Mouse (Mus musculus): ENCODE results near the gene Best1. TPM values are rescaled to one million over a fixed set of nuclear protein-coding genes. Genes with fewer than 3 reads are reported as not detected.

Gene Best1
- polyA plus RNA-seq, 2 experiments, result 0.08 to 0.09 TPM

DNA sequence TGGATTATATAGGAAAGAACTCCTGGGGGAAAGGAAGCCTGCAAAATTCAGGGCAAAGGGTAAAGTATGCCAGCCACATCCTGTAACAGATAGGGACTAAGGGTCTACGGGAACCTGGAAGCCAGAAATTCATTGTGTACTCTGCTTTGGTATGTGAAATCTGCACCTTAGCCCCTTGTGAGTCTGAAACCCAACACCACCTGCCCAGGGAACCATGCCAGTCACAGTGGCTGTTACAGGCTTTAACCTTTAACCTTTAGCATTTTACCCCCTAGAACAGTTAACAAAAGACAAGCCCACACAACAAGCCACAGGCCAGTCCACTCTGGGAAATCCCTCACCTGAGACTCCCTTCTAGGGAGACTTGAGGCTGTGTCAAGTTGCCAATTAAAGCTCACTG lies 59.6 kb downstream of the Best1 start:
- Histone ChIP-seq H3K9me3 (ENCODE audit: control insufficient read depth, low read length) (no peaks in the 10 kb centered on the region), H3K4me3 (ENCODE audit: insufficient read depth in 1 of 2, low read depth in 2 of 2, low read length in 2 of 2) (no peak overlapping the region), H3K4me2 (ENCODE audit: low read depth) (no peak overlapping the region), H3K9ac (replicated peaks) (no peak overlapping the region), H3K27me3 (ENCODE audit: control insufficient read depth, insufficient read depth, low read length) (no peaks in the 10 kb centered on the region), H3K36me3 (replicated peaks; ENCODE audit: control insufficient read depth, insufficient read depth, low read depth) (no peaks in the 10 kb centered on the region), H3K27ac (no peak overlapping the region), H3K4me1 (replicated peaks; ENCODE audit: control insufficient read depth in 2 of 2, insufficient read depth in 2 of 2, low read length in 1 of 2) (peaks cover 13 to 37% of the 10 kb centered on the region in 2 experiments)
- TF ChIP-seq CTCF (IDR thresholded peaks at IDR 0.05; ENCODE audit: low read depth) (no peak), EP300 (IDR thresholded peaks at IDR 0.05; ENCODE audit: low read depth) (no peak)
- DNase-seq (ENCODE audit: low read depth in 3 of 3, low spot score in 3 of 3) (no peak), ATAC-seq (ENCODE audit: insufficient read depth) (no peak)
- WGBS (ENCODE audit: insufficient replicate concordance), result 64% methylated on average over 1 of the region's 1 CpGs

DNA sequence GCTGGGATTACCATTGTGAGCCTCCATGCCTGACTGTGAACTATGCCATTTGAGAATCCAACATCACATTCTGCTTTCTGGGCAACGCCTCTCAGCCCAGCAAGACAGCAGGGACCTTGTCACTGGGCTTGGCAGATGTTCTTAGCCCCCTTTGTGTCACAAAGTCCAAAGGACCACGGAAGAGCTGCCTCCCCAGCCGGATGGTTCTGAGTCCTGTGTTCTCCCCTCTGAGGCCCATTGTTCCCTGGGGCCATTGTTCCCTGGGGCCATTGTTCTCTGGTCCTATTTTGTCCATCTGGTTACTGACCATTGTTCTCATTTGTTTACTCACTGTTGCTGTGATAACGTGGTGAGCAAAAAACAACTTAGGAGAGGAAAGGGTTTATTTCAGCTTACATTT lies 60.5 kb downstream of the Best1 start:
- Histone ChIP-seq H3K27ac (no peak overlapping the region), H3K27me3 (ENCODE audit: control insufficient read depth, insufficient read depth, low read length) (no peaks in the 10 kb centered on the region), H3K4me3 (ENCODE audit: insufficient read depth in 1 of 2, low read depth in 2 of 2, low read length in 2 of 2) (no peak overlapping the region), H3K4me2 (ENCODE audit: low read depth) (no peak overlapping the region), H3K36me3 (replicated peaks; ENCODE audit: control insufficient read depth, insufficient read depth, low read depth) (no peaks in the 10 kb centered on the region), H3K9ac (replicated peaks) (no peak overlapping the region), H3K4me1 (replicated peaks; ENCODE audit: control insufficient read depth in 2 of 2, insufficient read depth in 2 of 2, low read length in 1 of 2) (peaks cover 13 to 43% of the 10 kb centered on the region in 2 experiments), H3K9me3 (ENCODE audit: control insufficient read depth, low read length) (no peaks in the 10 kb centered on the region)
- DNase-seq (ENCODE audit: low read depth in 3 of 3, low spot score in 3 of 3) (no peak), ATAC-seq (ENCODE audit: insufficient read depth) (no peak)
- WGBS (ENCODE audit: insufficient replicate concordance), result 49% methylated on average over 4 of the region's 4 CpGs
- TF ChIP-seq CTCF (IDR thresholded peaks at IDR 0.05; ENCODE audit: low read depth), result no peak
- no peak for TF ChIP-seq EP300 (IDR thresholded peaks at IDR 0.05; ENCODE audit: low read depth)

GRCm38 (mm10) chr19:9939841-9940240 lies 61.6 kb downstream of the Best1 start:
- ATAC-seq (ENCODE audit: insufficient read depth), result no peak
- no peaks in the 10 kb centered on the region for H3K36me3 ChIP-seq (replicated peaks; ENCODE audit: control insufficient read depth, insufficient read depth, low read depth)
- H3K9ac ChIP-seq (replicated peaks), result no peak overlapping the region
- TF ChIP-seq CTCF (IDR thresholded peaks at IDR 0.05; ENCODE audit: low read depth), result no peak
- no peak for TF ChIP-seq EP300 (IDR thresholded peaks at IDR 0.05; ENCODE audit: low read depth)
- H3K4me3 ChIP-seq (ENCODE audit: insufficient read depth in 1 of 2, low read depth in 2 of 2, low read length in 2 of 2), result no peak overlapping the region
- H3K4me2 ChIP-seq (ENCODE audit: low read depth), result no peak overlapping the region
- no peak overlapping the region for H3K27ac ChIP-seq
- WGBS (ENCODE audit: insufficient replicate concordance), result 75% methylated on average over 7 of the region's 7 CpGs
- H3K27me3 ChIP-seq (ENCODE audit: control insufficient read depth, insufficient read depth, low read length), result no peaks in the 10 kb centered on the region
- DNase-seq (ENCODE audit: low read depth in 3 of 3, low spot score in 3 of 3), result no peak
- peaks cover 13 to 47% of the 10 kb centered on the region in 2 experiments for H3K4me1 ChIP-seq (replicated peaks; ENCODE audit: control insufficient read depth in 2 of 2, insufficient read depth in 2 of 2, low read length in 1 of 2)
- no peaks in the 10 kb centered on the region for H3K9me3 ChIP-seq (ENCODE audit: control insufficient read depth, low read length)

DNA sequence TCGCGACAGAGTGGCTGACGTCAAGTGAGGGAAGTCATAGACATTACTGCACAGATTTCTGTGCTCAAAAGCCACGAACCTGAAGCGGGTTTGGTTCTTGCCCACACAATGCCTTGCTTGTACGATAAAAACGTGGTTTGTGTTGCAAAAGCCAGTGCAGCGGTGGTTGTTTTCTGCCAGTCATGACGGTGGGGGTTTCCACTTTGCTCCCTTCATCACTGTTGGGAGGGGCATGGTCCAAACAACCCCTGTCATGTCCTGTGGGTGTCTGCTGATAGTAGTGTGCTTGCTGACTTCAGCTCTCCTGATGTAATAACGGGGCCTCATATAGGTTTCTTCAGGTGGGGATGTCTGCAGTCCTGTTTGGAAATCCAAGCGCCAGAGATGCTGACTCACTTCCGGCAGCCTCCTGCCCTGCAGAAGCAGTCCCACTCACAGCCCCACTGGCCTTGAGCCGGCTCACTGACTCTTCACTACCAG lies 62.6 kb downstream of the Best1 start:
- Histone ChIP-seq H3K9ac (replicated peaks) (peak overlapping the region; percentile 50), H3K36me3 (replicated peaks; ENCODE audit: control insufficient read depth, insufficient read depth, low read depth) (no peaks in the 10 kb centered on the region), H3K4me3 (ENCODE audit: insufficient read depth in 1 of 2, low read depth in 2 of 2, low read length in 2 of 2) (peak overlapping the region; percentile 47 to 48), H3K4me2 (ENCODE audit: low read depth) (peak overlapping the region; percentile 77), H3K27me3 (ENCODE audit: control insufficient read depth, insufficient read depth, low read length) (no peaks in the 10 kb centered on the region), H3K9me3 (ENCODE audit: control insufficient read depth, low read length) (no peaks in the 10 kb centered on the region), H3K27ac (peak overlapping the region; percentile 73), H3K4me1 (replicated peaks; ENCODE audit: control insufficient read depth in 2 of 2, insufficient read depth in 2 of 2, low read length in 1 of 2) (peaks cover 13 to 48% of the 10 kb centered on the region in 2 experiments)
- ATAC-seq (ENCODE audit: insufficient read depth) (peak; percentile 78), DNase-seq (ENCODE audit: low read depth in 3 of 3, low spot score in 3 of 3) (peak; percentile 44 to 79 (median 54))
- peak; percentile 32; the same call in 1 of the 2 replicates for TF ChIP-seq EP300 (IDR thresholded peaks at IDR 0.05; ENCODE audit: low read depth)
- TF ChIP-seq CTCF (IDR thresholded peaks at IDR 0.05; ENCODE audit: low read depth), result no peak
- 8% methylated on average over 13 of the region's 13 CpGs for WGBS (ENCODE audit: insufficient replicate concordance)

DNA sequence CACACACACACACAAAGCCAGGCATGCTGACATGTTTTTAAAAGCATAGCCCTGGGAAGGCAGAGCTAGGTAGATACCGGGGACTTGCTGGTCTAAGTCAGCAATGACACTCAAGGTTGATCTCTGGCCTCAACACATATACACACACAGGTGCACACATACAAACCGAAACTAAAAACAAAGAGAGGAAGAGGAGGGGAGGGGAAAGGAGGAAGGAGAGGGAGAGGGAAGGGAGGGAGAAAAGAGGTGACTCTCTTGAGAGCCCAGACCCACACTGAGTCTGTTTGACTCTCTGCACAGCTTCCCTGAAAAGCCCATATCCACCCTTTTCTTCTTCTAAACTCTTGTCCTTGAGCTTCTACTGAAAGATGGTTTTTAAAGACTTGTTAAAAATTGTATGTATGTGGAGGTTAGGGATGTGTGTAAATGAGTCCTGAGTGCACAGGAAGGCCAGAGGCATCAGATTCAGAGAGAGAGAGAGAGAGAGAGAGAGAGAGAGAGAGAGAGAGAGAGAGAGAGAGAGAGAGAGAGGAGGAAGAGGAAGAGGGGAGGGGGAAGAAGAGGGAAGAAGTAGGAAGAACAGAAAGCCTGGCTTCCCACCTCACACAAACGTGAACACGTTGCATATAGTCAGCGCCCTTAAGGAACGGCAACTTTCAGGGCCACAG lies 63.1 kb downstream of the Best1 start:
- H3K27ac ChIP-seq, result peak overlapping the region; percentile 73
- peak overlapping the region; percentile 50 for H3K9ac ChIP-seq (replicated peaks)
- H3K4me2 ChIP-seq (ENCODE audit: low read depth), result peak overlapping the region; percentile 77
- H3K36me3 ChIP-seq (replicated peaks; ENCODE audit: control insufficient read depth, insufficient read depth, low read depth), result no peaks in the 10 kb centered on the region
- no peaks in the 10 kb centered on the region for H3K9me3 ChIP-seq (ENCODE audit: control insufficient read depth, low read length)
- H3K27me3 ChIP-seq (ENCODE audit: control insufficient read depth, insufficient read depth, low read length), result no peaks in the 10 kb centered on the region
- H3K4me3 ChIP-seq (ENCODE audit: insufficient read depth in 1 of 2, low read depth in 2 of 2, low read length in 2 of 2), result peak overlapping the region; percentile 47 to 48
- TF ChIP-seq CTCF (IDR thresholded peaks at IDR 0.05; ENCODE audit: low read depth) (no peak), EP300 (IDR thresholded peaks at IDR 0.05; ENCODE audit: low read depth) (no peak)
- H3K4me1 ChIP-seq (replicated peaks; ENCODE audit: control insufficient read depth in 2 of 2, insufficient read depth in 2 of 2, low read length in 1 of 2), result peaks cover 13 to 50% of the 10 kb centered on the region in 2 experiments
- ATAC-seq (ENCODE audit: insufficient read depth), result no peak; the same call in 1 of the 2 replicates
- 22% methylated on average over 6 of the region's 6 CpGs for WGBS (ENCODE audit: insufficient replicate concordance)
- DNase-seq (ENCODE audit: low read depth in 3 of 3, low spot score in 3 of 3), result no peak

Measured in liver, embryonic 14.5 days (tissue).